Comparison of ENCODE assay signal across 10 mouse cellular contexts in genomic region chr9:117163143-117163542, GRCm38 (mm10).
DNase-seq lines count a peak whose midpoint lies in the region; ATAC-seq and TF ChIP-seq lines count a peak whose summit lies in the region.
"Had no signal": no experiment of that assay in that cellular context is flagged by ENCODE, and none has a peak within 500 bp of the region (broad histone marks: within the 10 kb centered on the region; RNA-seq: fewer than 3 reads in every experiment).

No protein-coding gene starts in this region.

- H3K4me3 ChIP-seq in hindbrain, embryonic 10.5 days = peak overlapping the region; percentile 20; the same call in 1 of the 2 replicates
- no peak overlapping the region for H3K4me3 ChIP-seq in hindbrain, embryonic 12.5 days
- no peak overlapping the region for H3K4me3 ChIP-seq in heart, embryonic 14.5 days (ENCODE audit: control insufficient read depth in 1 of 2, insufficient read depth in 1 of 2, low read depth in 1 of 2, low read length in 2 of 2)
- H3K4me3 ChIP-seq: erythroblast, embryonic 14.5 days had no signal

- DNase-seq in hindbrain, embryonic 10.5 days (ENCODE audit: low spot score) = peak; percentile 46
- DNase-seq in brain, embryonic 14.5 days (ENCODE audit: low read depth) = peak; percentile 71
- DNase-seq in lung, postnatal 25 days (ENCODE audit: low spot score) = peak; percentile 11
- no peak for DNase-seq in frontal cortex, postnatal 36 days (ENCODE audit: low spot score in 2 of 2)
- DNase-seq in urinary bladder, adult 18-20 months (ENCODE audit: low spot score in 2 of 2) = no peak
- DNase-seq in layer of hippocampus, adult 8-10 months (ENCODE audit: low spot score in 2 of 2) = no peak

- no peak for TF ChIP-seq CTCF in brain, embryonic 14.5 days (IDR thresholded peaks at IDR 0.05; ENCODE audit: borderline replicate concordance, extremely low read depth, insufficient read depth, insufficient read length)

- WGBS in hindbrain, embryonic 10.5 days = 16% methylated on average over 6 of the region's 6 CpGs
- WGBS in hindbrain, embryonic 12.5 days = 15% methylated on average over 6 of the region's 6 CpGs
- WGBS in heart, embryonic 14.5 days = 9% methylated on average over 6 of the region's 6 CpGs

- H3K36me3 ChIP-seq in hindbrain, embryonic 10.5 days = no peaks in the 10 kb centered on the region
- no peaks in the 10 kb centered on the region for H3K36me3 ChIP-seq in hindbrain, embryonic 12.5 days
- H3K36me3 ChIP-seq in heart, embryonic 14.5 days (ENCODE audit: control insufficient read depth, insufficient read depth, low read length) = no peaks in the 10 kb centered on the region

- no peaks in the 10 kb centered on the region for H3K9me3 ChIP-seq in hindbrain, embryonic 10.5 days
- no peaks in the 10 kb centered on the region for H3K9me3 ChIP-seq in hindbrain, embryonic 12.5 days (replicated peaks)
- no peaks in the 10 kb centered on the region for H3K9me3 ChIP-seq in heart, embryonic 14.5 days (ENCODE audit: control insufficient read depth, low read length)

- H3K4me2 ChIP-seq in hindbrain, embryonic 12.5 days (replicated peaks) = no peak overlapping the region
- H3K4me2 ChIP-seq in heart, embryonic 14.5 days (ENCODE audit: low read length) = peak overlapping the region; percentile 15; the same call in 1 of the 2 replicates

- ATAC-seq in hindbrain, embryonic 12.5 days (ENCODE audit: low FRiP score) = no peak
- peak; percentile 77 for ATAC-seq in heart, embryonic 14.5 days (ENCODE audit: insufficient number of reproducible peaks, insufficient read depth, low FRiP score, low read depth)

- H3K4me1 ChIP-seq in hindbrain, embryonic 10.5 days (replicated peaks) = peaks cover 24% of the 10 kb centered on the region
- H3K4me1 ChIP-seq in hindbrain, embryonic 12.5 days = peaks cover 13% of the 10 kb centered on the region
- peaks cover 15 to 19% of the 10 kb centered on the region in 2 experiments for H3K4me1 ChIP-seq in heart, embryonic 14.5 days (ENCODE audit: control insufficient read depth in 2 of 2, insufficient read depth in 2 of 2, low read length in 2 of 2)
- H3K4me1 ChIP-seq: megakaryocyte, embryonic 14.5 days had no signal

- H3K27ac ChIP-seq in hindbrain, embryonic 10.5 days = peak overlapping the region; percentile 82
- no peak overlapping the region for H3K27ac ChIP-seq in hindbrain, embryonic 12.5 days
- peak overlapping the region; percentile 61 to 75 for H3K27ac ChIP-seq in heart, embryonic 14.5 days (replicated peaks in 1 of 2; ENCODE audit: control insufficient read depth in 1 of 2, insufficient read depth in 1 of 2, low read depth in 2 of 2, low read length in 2 of 2)

- H3K27me3 ChIP-seq in hindbrain, embryonic 10.5 days (ENCODE audit: insufficient read depth, poor library complexity, severe bottlenecking) = no peaks in the 10 kb centered on the region
- no peaks in the 10 kb centered on the region for H3K27me3 ChIP-seq in hindbrain, embryonic 12.5 days
- H3K27me3 ChIP-seq in heart, embryonic 14.5 days (ENCODE audit: control insufficient read depth, insufficient read depth, low read length) = no peaks in the 10 kb centered on the region
- H3K27me3 ChIP-seq: megakaryocyte, embryonic 14.5 days had no signal

- no peak for TF ChIP-seq POLR2A in brain, embryonic 14.5 days (IDR thresholded peaks at IDR 0.05; ENCODE audit: borderline replicate concordance, extremely low read depth, insufficient read depth, insufficient read length, poor library complexity, severe bottlenecking)

- H3K9ac ChIP-seq in hindbrain, embryonic 12.5 days = no peak overlapping the region
- H3K9ac ChIP-seq in heart, embryonic 14.5 days (ENCODE audit: low read length) = 0 out of 2 replicates have a peak overlapping the region, but pooled peaks have one; percentile 3

Comparison
In these comparisons a context has a peak if more than half of its experiments do, and no peak if none do; other contexts are left out.
1. DNase-seq: peak in hindbrain, embryonic 10.5 days (single experiment), brain, embryonic 14.5 days (single experiment) and lung, postnatal 25 days (single experiment); none in frontal cortex, postnatal 36 days (0 of 2), urinary bladder, adult 18-20 months (0 of 2) and layer of hippocampus, adult 8-10 months (0 of 2).